Mouse (Mus musculus): ENCODE data around the gene Zkscan5.
"Not testable (repeated sequence)": the region's sequence is repeated elsewhere in the genome, so short reads cannot be mapped to it uniquely, and the experiment has no call there.

Gene Zkscan5

GRCm38 (mm10) chr5:145203936-145204691 is at the start of gene Zkscan5:
Zkscan5 (plus strand) TSS chr5:145204562.
- peak; percentile 95 to 97 for DNase-seq

- no peak for DNase-seq
Observed at GRCm38 (mm10) chr5:145161361-145161760, 43.0 kb upstream of the Zkscan5 start.

GRCm38 (mm10) chr5:145164710-145165109 is 39.7 kb upstream of the Zkscan5 start:
- no peak for DNase-seq

GRCm38 (mm10) chr5:145165184-145165583 is 39.2 kb upstream of the Zkscan5 start:
- no peak for DNase-seq

- DNase-seq, result peak; percentile 99
Observed at GRCm38 (mm10) chr5:145166536-145167305, 37.6 kb upstream of the Zkscan5 start, which contains the start of the genes Ptcd1 and Cpsf4. Ptcd1 (minus strand) TSS chr5:145167108. Cpsf4 (plus strand) TSS chr5:145167213.

GRCm38 (mm10) chr5:145167306-145167661 is 37.1 kb upstream of the Zkscan5 start:
- no peak for DNase-seq

GRCm38 (mm10) chr5:145178461-145178980 is 25.8 kb upstream of the Zkscan5 start:
- DNase-seq, result no peak

- DNase-seq, result no peak
Observed at GRCm38 (mm10) chr5:145185244-145185643, 19.1 kb upstream of the Zkscan5 start.

- DNase-seq, result no peak
Observed at GRCm38 (mm10) chr5:145189416-145189815, 14.9 kb upstream of the Zkscan5 start.

GRCm38 (mm10) chr5:145190373-145190772 is 14.0 kb upstream of the Zkscan5 start:
- no peak for DNase-seq

GRCm38 (mm10) chr5:145190875-145191798 is 13.2 kb upstream of the Zkscan5 start:
- peak; percentile 86 to 88 for DNase-seq

- no peak for DNase-seq
Observed at GRCm38 (mm10) chr5:145191962-145192361, 12.4 kb upstream of the Zkscan5 start, which contains the start of gene Atp5j2. Atp5j2 (minus strand) TSS chr5:145192062.

- no peak for DNase-seq
Observed at GRCm38 (mm10) chr5:145200387-145200786, 4.0 kb upstream of the Zkscan5 start.

- peak; percentile 65 to 71 for DNase-seq
Observed at GRCm38 (mm10) chr5:145201321-145201991, 2.9 kb upstream of the Zkscan5 start, which contains the start of gene Zkscan14. Zkscan14 (minus strand) TSS chr5:145201868.

GRCm38 (mm10) chr5:145202446-145202845 is 1.9 kb upstream of the Zkscan5 start:
- DNase-seq, result no peak

- DNase-seq, result no peak
Observed at GRCm38 (mm10) chr5:145205041-145205440, 679 bp downstream of the Zkscan5 start.

GRCm38 (mm10) chr5:145207385-145207784 is 3.0 kb downstream of the Zkscan5 start:
- no peak for DNase-seq

GRCm38 (mm10) chr5:145207954-145208353 is 3.6 kb downstream of the Zkscan5 start:
- DNase-seq, result no peak

- DNase-seq, result not testable (repeated sequence)
Observed at GRCm38 (mm10) chr5:145208391-145208790, 4.0 kb downstream of the Zkscan5 start.

GRCm38 (mm10) chr5:145211340-145211739 is 7.0 kb downstream of the Zkscan5 start:
- no peak for DNase-seq

- no peak for DNase-seq
Observed at GRCm38 (mm10) chr5:145212216-145212615, 7.9 kb downstream of the Zkscan5 start.

GRCm38 (mm10) chr5:145213505-145213904 is 9.1 kb downstream of the Zkscan5 start:
- no peak for DNase-seq
